11 mouse cellular contexts compared by ENCODE assay signal in genomic region chr11:11901509-11901908, GRCm38 (mm10). TPM values are rescaled to one million over a fixed set of nuclear protein-coding genes. Genes with fewer than 3 reads are reported as not detected.
DNase-seq lines count a peak whose midpoint lies in the region; ATAC-seq and TF ChIP-seq lines count a peak whose summit lies in the region.
"Had no signal": no experiment of that assay in that cellular context is flagged by ENCODE, and none has a peak within 500 bp of the region (broad histone marks: within the 10 kb centered on the region; RNA-seq: fewer than 3 reads in every experiment).

No protein-coding gene starts in this region.

- H3K4me1 ChIP-seq in midbrain, embryonic 10.5 days = 0 out of 2 replicates have a peak, but pooled peaks cover 6% of the 10 kb centered on the region
- no peaks in the 10 kb centered on the region for H3K4me1 ChIP-seq in midbrain, embryonic 14.5 days (ENCODE audit: control insufficient read depth, insufficient read depth, low read length)
- peaks cover 7% of the 10 kb centered on the region for H3K4me1 ChIP-seq in liver, postnatal 0 days (ENCODE audit: insufficient read depth)
- peaks cover 6% of the 10 kb centered on the region; the same call in 1 of the 2 replicates for H3K4me1 ChIP-seq in kidney, adult 2 months (ENCODE audit: control insufficient read depth, insufficient read depth, low read length)

- peak overlapping the region; percentile 25; the same call in 1 of the 2 replicates for H3K27ac ChIP-seq in midbrain, embryonic 10.5 days (replicated peaks)
- no peak overlapping the region for H3K27ac ChIP-seq in midbrain, embryonic 14.5 days (replicated peaks; ENCODE audit: low read depth, low read length)
- no peak overlapping the region for H3K27ac ChIP-seq in liver, postnatal 0 days (ENCODE audit: low read depth)
- no peak overlapping the region for H3K27ac ChIP-seq in kidney, adult 2 months (ENCODE audit: insufficient read depth, low read depth, low read length)

- H3K36me3 ChIP-seq in midbrain, embryonic 10.5 days = no peaks in the 10 kb centered on the region
- H3K36me3 ChIP-seq in midbrain, embryonic 14.5 days (ENCODE audit: control insufficient read depth, insufficient read depth, low read length) = no peaks in the 10 kb centered on the region
- no peaks in the 10 kb centered on the region for H3K36me3 ChIP-seq in liver, postnatal 0 days (replicated peaks; ENCODE audit: insufficient read depth, low read length)
- no peaks in the 10 kb centered on the region for H3K36me3 ChIP-seq in kidney, adult 2 months (ENCODE audit: control insufficient read depth, insufficient read depth, low read length)

- no peak overlapping the region for H3K4me2 ChIP-seq in midbrain, embryonic 14.5 days (ENCODE audit: low read length)
- no peak overlapping the region for H3K4me2 ChIP-seq in liver, postnatal 0 days (ENCODE audit: low read depth, low read length)

- no peak for TF ChIP-seq CTCF in liver, postnatal 0 days (IDR thresholded peaks at IDR 0.05; ENCODE audit: low read depth)
- TF ChIP-seq CTCF in kidney, adult 2 months (conservative IDR thresholded peaks at IDR 0.05; ENCODE audit: insufficient read depth, insufficient read length, low read depth, low read length) = no peak

- WGBS in midbrain, embryonic 10.5 days = 89% methylated on average over 5 of the region's 5 CpGs
- WGBS in midbrain, embryonic 14.5 days = 86% methylated on average over 5 of the region's 5 CpGs
- WGBS in liver, postnatal 0 days (ENCODE audit: insufficient replicate concordance) = 53% methylated on average over 5 of the region's 5 CpGs
- WGBS in kidney, adult 2 months = 49% methylated on average over 5 of the region's 5 CpGs

- no peaks in the 10 kb centered on the region for H3K27me3 ChIP-seq in midbrain, embryonic 10.5 days (ENCODE audit: low read depth, poor library complexity, severe bottlenecking)
- no peaks in the 10 kb centered on the region for H3K27me3 ChIP-seq in midbrain, embryonic 14.5 days (ENCODE audit: control insufficient read depth, insufficient read depth, low read length)
- H3K27me3 ChIP-seq in liver, postnatal 0 days (ENCODE audit: insufficient read depth, low read length) = no peaks in the 10 kb centered on the region
- no peaks in the 10 kb centered on the region for H3K27me3 ChIP-seq in kidney, adult 2 months (replicated peaks; ENCODE audit: control insufficient read depth, insufficient read depth, low read length)

- no peak overlapping the region for H3K4me3 ChIP-seq in midbrain, embryonic 10.5 days
- no peak overlapping the region for H3K4me3 ChIP-seq in midbrain, embryonic 14.5 days (replicated peaks; ENCODE audit: low read depth, low read length)
- no peak overlapping the region for H3K4me3 ChIP-seq in liver, postnatal 0 days (ENCODE audit: low read depth, low read length)
- H3K4me3 ChIP-seq in kidney, adult 2 months (ENCODE audit: insufficient read depth, low read depth, low read length) = no peak overlapping the region

- TF ChIP-seq EP300 in liver, postnatal 0 days (IDR thresholded peaks at IDR 0.05; ENCODE audit: low read depth) = peak; percentile 58

- TF ChIP-seq POLR2A in kidney, adult 2 months (IDR thresholded peaks at IDR 0.05; ENCODE audit: low read depth, low read length) = no peak

- no peak for ATAC-seq in midbrain, embryonic 14.5 days (ENCODE audit: low FRiP score, low TSS enrichment)
- ATAC-seq in liver, postnatal 0 days = peak; percentile 4; the same call in 1 of the 2 replicates

- peak; percentile 29 for DNase-seq in adrenal gland, postnatal 14 days
- no peak for DNase-seq in adrenal gland, adult 8-10 months
- no peak for DNase-seq in midbrain, embryonic 10.5 days (ENCODE audit: low spot score)
- DNase-seq in midbrain, embryonic 14.5 days = no peak
- DNase-seq in liver, postnatal 0 days = peak; percentile 31
- no peak for DNase-seq in cerebellum, adult 9-10 months
- no peak for DNase-seq in kidney, adult 2 months
- no peak for DNase-seq in T-cell, adult 2 months (ENCODE audit: low spot score)
- DNase-seq: cerebellum, postnatal 14 days; kidney, postnatal 14 days; left cerebral cortex, postnatal 4 days had no signal

- H3K9me3 ChIP-seq in midbrain, embryonic 10.5 days (replicated peaks) = no peaks in the 10 kb centered on the region
- H3K9me3 ChIP-seq in midbrain, embryonic 14.5 days (ENCODE audit: control insufficient read depth, low read length) = no peaks in the 10 kb centered on the region
- H3K9me3 ChIP-seq in liver, postnatal 0 days (ENCODE audit: low read length) = no peaks in the 10 kb centered on the region

- H3K9ac ChIP-seq in midbrain, embryonic 14.5 days (replicated peaks; ENCODE audit: low read length) = no peak overlapping the region
- no peak overlapping the region for H3K9ac ChIP-seq in liver, postnatal 0 days (replicated peaks)

RNA-seq across cellular contexts. Expression of gene Ddc, which starts 3.6 kb away (rescaled TPM):
- 66.4 and 68.7 TPM in 2 replicates for total RNA-seq in adrenal gland, postnatal 14 days (2021)
- 100 to 1,000 TPM in 2 of 4 experiments, 10 to 100 TPM in 2; 75.6 to 147 (median 95.4) TPM for total RNA-seq in adrenal gland, adult 8-10 months (2022)
- polyA plus RNA-seq in midbrain, embryonic 10.5 days (2016; fragmentation: Nextera tagmentation; extraction: Ambion mirVana) = 13.6 and 15.8 TPM in 2 replicates
- 24.0 and 25.3 TPM in 2 replicates for polyA plus RNA-seq in midbrain, embryonic 14.5 days (2014; fragmentation: Nextera tagmentation; extraction: Ambion mirVana)
- polyA plus RNA-seq in liver, postnatal 0 days (2015; fragmentation: Nextera tagmentation; extraction: Ambion mirVana) = 17.5 and 19.5 TPM in 2 replicates
- 96.2 and 103 TPM in 2 replicates for polyA plus RNA-seq in kidney, adult 2 months (2012; rRNA removed)

Comparison
In these comparisons a context has a peak if more than half of its experiments do, and no peak if none do; other contexts are left out.
1. DNase-seq: peak in adrenal gland, postnatal 14 days (single experiment) and liver, postnatal 0 days (single experiment); none in adrenal gland, adult 8-10 months (single experiment), midbrain, embryonic 10.5 days (single experiment), midbrain, embryonic 14.5 days (single experiment), cerebellum, adult 9-10 months (single experiment), kidney, adult 2 months (single experiment) and T-cell, adult 2 months (single experiment).